Mouse (Mus musculus): Measurements from ENCODE around the gene Rae1. TPM values are rescaled to one million over a fixed set of nuclear protein-coding genes. Genes with fewer than 3 reads are reported as not detected.

The Rae1 gene
- total RNA-seq, 1 experiment: 120 TPM

GRCm38 (mm10) chr2:173017940-173018339, 18.0 kb downstream of the Rae1 start:
- in situ Hi-C loops (cut with MboI; ENCODE audit: low sequenced_read_pairs in 2 of 2, unreplicated experiment in 2 of 2): no loop called here
- no peaks in the 10 kb centered on the region for H3K9me3 ChIP-seq (ENCODE audit: control insufficient read depth, insufficient read depth, low read depth, low read length)
- no peak for TF ChIP-seq ZNF384 (IDR thresholded peaks at IDR 0.05; ENCODE audit: low read depth, low read length)
- no peak for TF ChIP-seq MAFK (IDR thresholded peaks at IDR 0.05; ENCODE audit: insufficient read depth, low read depth, low read length)
- no peak for TF ChIP-seq ZC3H11A (IDR thresholded peaks at IDR 0.05; ENCODE audit: borderline replicate concordance, low read depth, low read length)
- TF ChIP-seq HCFC1 (IDR thresholded peaks at IDR 0.05; ENCODE audit: borderline replicate concordance, insufficient read depth, low read length): no peak
- TF ChIP-seq CHD2 (IDR thresholded peaks at IDR 0.05; ENCODE audit: low read depth, low read length): no peak
- no peak overlapping the region for H3K9ac ChIP-seq (ENCODE audit: insufficient read depth, low read depth, low read length, poor library complexity, severe bottlenecking)
- no peak overlapping the region for H3K27ac ChIP-seq (ENCODE audit: insufficient read depth, low read depth, low read length, poor library complexity, severe bottlenecking)
- H3K4me1 ChIP-seq (ENCODE audit: control insufficient read depth in 2 of 2, insufficient read depth in 2 of 2, low read length in 2 of 2, poor library complexity in 1 of 2): peaks cover 0 to 9% of the 10 kb centered on the region in 2 experiments; a peak in 3 of 4 replicates
- no peak for DNase-seq (ENCODE audit: low read depth, low spot score)
- peaks cover 27% of the 10 kb centered on the region for H3K36me3 ChIP-seq (ENCODE audit: control insufficient read depth, insufficient read depth, low read length, poor library complexity, severe bottlenecking)
- no peak overlapping the region for H3K4me3 ChIP-seq (ENCODE audit: insufficient read depth in 1 of 2, low read depth in 1 of 2, low read length in 2 of 2, poor library complexity in 1 of 2, severe bottlenecking in 1 of 2)

GRCm38 (mm10) chr2:173018618-173019017, 18.7 kb downstream of the Rae1 start:
- H3K4me1 ChIP-seq (ENCODE audit: control insufficient read depth in 2 of 2, insufficient read depth in 2 of 2, low read length in 2 of 2, poor library complexity in 1 of 2): peaks cover 0 to 15% of the 10 kb centered on the region in 2 experiments; a peak in 3 of 4 replicates
- no peak overlapping the region; a peak in 1 of 4 replicates for H3K4me3 ChIP-seq (ENCODE audit: insufficient read depth in 1 of 2, low read depth in 1 of 2, low read length in 2 of 2, poor library complexity in 1 of 2, severe bottlenecking in 1 of 2)
- no peak for TF ChIP-seq HCFC1 (IDR thresholded peaks at IDR 0.05; ENCODE audit: borderline replicate concordance, insufficient read depth, low read length)
- TF ChIP-seq MAFK (IDR thresholded peaks at IDR 0.05; ENCODE audit: insufficient read depth, low read depth, low read length): no peak
- no peak for TF ChIP-seq ZC3H11A (IDR thresholded peaks at IDR 0.05; ENCODE audit: borderline replicate concordance, low read depth, low read length)
- no peak for TF ChIP-seq CHD2 (IDR thresholded peaks at IDR 0.05; ENCODE audit: low read depth, low read length)
- TF ChIP-seq ZNF384 (IDR thresholded peaks at IDR 0.05; ENCODE audit: low read depth, low read length): no peak
- in situ Hi-C loops (cut with MboI; ENCODE audit: low sequenced_read_pairs in 2 of 2, unreplicated experiment in 2 of 2): no loop called here
- H3K9me3 ChIP-seq (ENCODE audit: control insufficient read depth, insufficient read depth, low read depth, low read length): no peaks in the 10 kb centered on the region
- no peak overlapping the region for H3K27ac ChIP-seq (ENCODE audit: insufficient read depth, low read depth, low read length, poor library complexity, severe bottlenecking)
- H3K9ac ChIP-seq (ENCODE audit: insufficient read depth, low read depth, low read length, poor library complexity, severe bottlenecking): no peak overlapping the region
- H3K36me3 ChIP-seq (ENCODE audit: control insufficient read depth, insufficient read depth, low read length, poor library complexity, severe bottlenecking): peaks cover 25% of the 10 kb centered on the region
- no peak for DNase-seq (ENCODE audit: low read depth, low spot score)

DNA sequence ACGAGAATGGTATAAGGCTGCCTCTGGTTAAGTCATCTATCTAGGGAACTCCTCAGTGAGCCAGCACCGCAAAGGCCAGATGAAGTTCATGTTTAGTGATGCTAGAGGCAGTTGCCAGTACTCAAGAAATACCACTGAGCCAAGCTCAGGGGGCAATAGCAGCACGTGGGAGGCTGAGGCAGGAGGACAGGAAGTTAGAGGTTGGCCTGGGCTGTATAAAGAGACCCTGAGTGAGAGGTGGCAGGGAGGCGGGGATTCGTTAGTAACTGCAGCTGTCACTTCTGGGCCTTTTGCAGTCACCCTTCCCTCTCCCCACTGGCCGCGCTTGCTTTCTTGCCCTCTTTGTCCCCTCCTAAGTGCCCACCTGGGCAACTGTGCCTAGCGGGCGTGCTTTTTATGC, 19.4 kb downstream of the Rae1 start:
- H3K4me3 ChIP-seq (ENCODE audit: insufficient read depth in 1 of 2, low read depth in 1 of 2, low read length in 2 of 2, poor library complexity in 1 of 2, severe bottlenecking in 1 of 2): peak overlapping the region; percentile 32 to 49
- no peaks in the 10 kb centered on the region for H3K9me3 ChIP-seq (ENCODE audit: control insufficient read depth, insufficient read depth, low read depth, low read length)
- H3K36me3 ChIP-seq (ENCODE audit: control insufficient read depth, insufficient read depth, low read length, poor library complexity, severe bottlenecking): peaks cover 25% of the 10 kb centered on the region
- peaks cover 0 to 16% of the 10 kb centered on the region in 2 experiments; a peak in 3 of 4 replicates for H3K4me1 ChIP-seq (ENCODE audit: control insufficient read depth in 2 of 2, insufficient read depth in 2 of 2, low read length in 2 of 2, poor library complexity in 1 of 2)
- H3K27ac ChIP-seq (ENCODE audit: insufficient read depth, low read depth, low read length, poor library complexity, severe bottlenecking): no peak overlapping the region
- H3K9ac ChIP-seq (ENCODE audit: insufficient read depth, low read depth, low read length, poor library complexity, severe bottlenecking): peak overlapping the region; percentile 45; the same call in 1 of the 2 replicates
- TF ChIP-seq CHD2 (IDR thresholded peaks at IDR 0.05; ENCODE audit: low read depth, low read length) (no peak), ZNF384 (IDR thresholded peaks at IDR 0.05; ENCODE audit: low read depth, low read length) (no peak), MAFK (IDR thresholded peaks at IDR 0.05; ENCODE audit: insufficient read depth, low read depth, low read length) (no peak), HCFC1 (IDR thresholded peaks at IDR 0.05; ENCODE audit: borderline replicate concordance, insufficient read depth, low read length) (no peak), ZC3H11A (IDR thresholded peaks at IDR 0.05; ENCODE audit: borderline replicate concordance, low read depth, low read length) (no peak)
- DNase-seq (ENCODE audit: low read depth, low spot score): no peak
- in situ Hi-C loops (cut with MboI; ENCODE audit: low sequenced_read_pairs in 2 of 2, unreplicated experiment in 2 of 2): no loop called here

GRCm38 (mm10) chr2:173019790-173020189, 19.9 kb downstream of the Rae1 start:
- peaks cover 0 to 19% of the 10 kb centered on the region in 2 experiments; a peak in 3 of 4 replicates for H3K4me1 ChIP-seq (ENCODE audit: control insufficient read depth in 2 of 2, insufficient read depth in 2 of 2, low read length in 2 of 2, poor library complexity in 1 of 2)
- in situ Hi-C loops (cut with MboI; ENCODE audit: low sequenced_read_pairs in 2 of 2, unreplicated experiment in 2 of 2): no loop called here
- H3K9ac ChIP-seq (ENCODE audit: insufficient read depth, low read depth, low read length, poor library complexity, severe bottlenecking): peak overlapping the region; percentile 45; the same call in 1 of the 2 replicates
- no peak overlapping the region for H3K27ac ChIP-seq (ENCODE audit: insufficient read depth, low read depth, low read length, poor library complexity, severe bottlenecking)
- peaks cover 25% of the 10 kb centered on the region for H3K36me3 ChIP-seq (ENCODE audit: control insufficient read depth, insufficient read depth, low read length, poor library complexity, severe bottlenecking)
- TF ChIP-seq ZNF384 (IDR thresholded peaks at IDR 0.05; ENCODE audit: low read depth, low read length): no peak
- TF ChIP-seq HCFC1 (IDR thresholded peaks at IDR 0.05; ENCODE audit: borderline replicate concordance, insufficient read depth, low read length): peak; percentile 83
- H3K9me3 ChIP-seq (ENCODE audit: control insufficient read depth, insufficient read depth, low read depth, low read length): no peaks in the 10 kb centered on the region
- peak; percentile 76 for DNase-seq (ENCODE audit: low read depth, low spot score)
- H3K4me3 ChIP-seq (ENCODE audit: insufficient read depth in 1 of 2, low read depth in 1 of 2, low read length in 2 of 2, poor library complexity in 1 of 2, severe bottlenecking in 1 of 2): peak overlapping the region; percentile 32 to 49

GRCm38 (mm10) chr2:173020430-173020829, 20.5 kb downstream of the Rae1 start, which contains the start of gene Rbm38:
Gene Rbm38, plus strand, starts transcription at chr2:173020498.
- Histone ChIP-seq H3K4me1 (ENCODE audit: control insufficient read depth in 2 of 2, insufficient read depth in 2 of 2, low read length in 2 of 2, poor library complexity in 1 of 2) (peaks cover 0 to 23% of the 10 kb centered on the region in 2 experiments; a peak in 3 of 4 replicates), H3K9ac (ENCODE audit: insufficient read depth, low read depth, low read length, poor library complexity, severe bottlenecking) (peak within 1 kb of the TSS; percentile 45; the same call in 1 of the 2 replicates), H3K36me3 (ENCODE audit: control insufficient read depth, insufficient read depth, low read length, poor library complexity, severe bottlenecking) (peaks cover 27% of the 10 kb centered on the region), H3K9me3 (ENCODE audit: control insufficient read depth, insufficient read depth, low read depth, low read length) (no peaks in the 10 kb centered on the region), H3K27ac (ENCODE audit: insufficient read depth, low read depth, low read length, poor library complexity, severe bottlenecking) (no peak within 1 kb of the TSS), H3K4me3 (ENCODE audit: insufficient read depth in 1 of 2, low read depth in 1 of 2, low read length in 2 of 2, poor library complexity in 1 of 2, severe bottlenecking in 1 of 2) (peak within 1 kb of the TSS; percentile 32 to 49)
- no peak for DNase-seq (ENCODE audit: low read depth, low spot score)
- in situ Hi-C loops (cut with MboI; ENCODE audit: low sequenced_read_pairs in 2 of 2, unreplicated experiment in 2 of 2): no loop called here
- TF ChIP-seq ZC3H11A (IDR thresholded peaks at IDR 0.05; ENCODE audit: borderline replicate concordance, low read depth, low read length): no peak
- no peak for TF ChIP-seq ZNF384 (IDR thresholded peaks at IDR 0.05; ENCODE audit: low read depth, low read length)
- no peak for TF ChIP-seq MAFK (IDR thresholded peaks at IDR 0.05; ENCODE audit: insufficient read depth, low read depth, low read length)
- no peak for TF ChIP-seq HCFC1 (IDR thresholded peaks at IDR 0.05; ENCODE audit: borderline replicate concordance, insufficient read depth, low read length)
- TF ChIP-seq CHD2 (IDR thresholded peaks at IDR 0.05; ENCODE audit: low read depth, low read length): no peak
